Mouse (Mus musculus) lung, postnatal 0 days (tissue): ENCODE data around the gene Cdiptos. TPM values are rescaled to one million over a fixed set of nuclear protein-coding genes. Genes with fewer than 3 reads are reported as not detected.
A peak's percentile ranks its signal among the peaks of the same experiment; 100 is the strongest.

Experiments used
- ATAC-seq: fragments of 200-750 bp; cut with Nextera tagmentation; 2 replicates; pipeline ENCODE4 v1.8.0; 2017; ENCODE audit warnings: moderate library complexity
- DNase-seq: peaks from one replicate; pipeline ENCODE4 v3.0.0-alpha.2; 2016; ENCODE audit warnings: low spot score
- H3K27ac ChIP-seq: fragments of 300-500 bp; sonication (generic); 2 replicates; pipeline ENCODE4 v1.5.1; 2014; ENCODE audit warnings: antibody characterized with exemption, mild to moderate bottlenecking, low read length, mixed read lengths
- H3K27me3 ChIP-seq: fragments of 300-500 bp; sonication (generic); replicated peaks from 2 replicates; pipeline ENCODE4 v1.6.1; 2014; ENCODE audit warnings: low read length, mixed read lengths; ENCODE audit not compliant: insufficient read depth
- H3K36me3 ChIP-seq: fragments of 300-500 bp; sonication (generic); 2 replicates; pipeline ENCODE4 v1.6.1; 2014; ENCODE audit warnings: low read length, mixed read lengths; ENCODE audit not compliant: insufficient read depth
- H3K4me1 ChIP-seq: fragments of 300-500 bp; sonication (generic); 2 replicates; pipeline ENCODE4 v1.6.1; 2014; ENCODE audit warnings: antibody characterized with exemption, low read depth, low read length, mixed read lengths; ENCODE audit not compliant: insufficient read depth
- H3K4me2 ChIP-seq: fragments of 300-500 bp; sonication (generic); replicated peaks from 2 replicates; pipeline ENCODE4 v1.6.1; 2014; ENCODE audit warnings: low read depth, mild to moderate bottlenecking, low read length, moderate library complexity, mixed read lengths
- H3K4me3 ChIP-seq: fragments of 300-500 bp; sonication (generic); 2 replicates; pipeline ENCODE4 v1.5.1; 2014; ENCODE audit warnings: low read depth, low read length
- H3K9ac ChIP-seq: fragments of 300-500 bp; sonication (generic); replicated peaks from 2 replicates; pipeline ENCODE4 v1.6.1; 2014; ENCODE audit warnings: low read depth, mild to moderate bottlenecking
- H3K9me3 ChIP-seq: fragments of 300-500 bp; sonication (generic); 2 replicates; pipeline ENCODE4 v1.6.1; 2016; ENCODE audit warnings: low read length, mixed read lengths
- CTCF ChIP-seq: IDR thresholded peaks from 2 replicates; pipeline ENCODE4 v1.5.1; 2016; ENCODE audit warnings: antibody characterized with exemption, mild to moderate bottlenecking
- EP300 ChIP-seq: IDR thresholded peaks from 2 replicates; pipeline ENCODE4 v1.6.1; 2016; ENCODE audit warnings: antibody characterized with exemption, mild to moderate bottlenecking, control low read depth
- whole genome bisulfite sequencing: fragments of 180-500 bp; shearing (Covaris S2); extraction: QIAGEN DNeasy Blood & Tissue Kit; methylation state at CpG from one replicate; pipeline ENCODE4 v1.1.7; 2014; 5-methylcytosine and 5-hydroxymethylcytosine counted together
- polyA plus RNA-seq: library from polyadenylated mRNA; unstranded; fragments of >200 nt; fragmentation: Nextera tagmentation; extraction: Ambion mirVana; gene quantifications from 2 replicates; pipeline ENCODE4 v1.2.1, GENCODE M21; 2015

Cdiptos gene
- polyA plus RNA-seq, 1 experiment from 2014 or later = 3.3 TPM

DNA sequence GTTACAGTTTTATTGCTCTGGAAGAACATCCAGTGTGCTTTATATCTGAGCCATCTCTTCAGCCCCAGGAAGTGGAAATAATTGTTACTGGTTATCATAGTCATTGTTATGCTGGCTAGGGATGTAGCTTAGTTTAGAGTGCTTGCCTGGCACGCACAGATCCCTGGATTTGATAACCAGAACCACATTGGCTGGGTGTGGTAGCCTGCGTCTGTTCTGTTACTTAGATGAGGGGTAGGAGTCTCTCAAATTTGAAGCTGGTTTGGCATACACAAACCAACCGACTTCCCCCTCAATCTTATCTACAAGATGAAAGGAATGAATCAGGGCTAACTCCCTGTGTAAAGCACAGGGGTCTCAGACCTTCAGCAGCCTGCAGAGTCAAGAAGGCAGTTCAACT, 49.6 kb downstream of the Cdiptos start:
- Histone ChIP-seq H3K36me3 (no peaks in the 10 kb centered on the region), H3K27ac (no peak overlapping the region)

GRCm38 (mm10) chr7:126923999-126924398, 51.9 kb downstream of the Cdiptos start:
- Histone ChIP-seq H3K4me1 (no peaks in the 10 kb centered on the region), H3K36me3 (no peaks in the 10 kb centered on the region), H3K9me3 (no peaks in the 10 kb centered on the region), H3K27ac (no peak overlapping the region; the same call in 1 of the 2 replicates), H3K4me3 (no peak overlapping the region), H3K9ac (no peak overlapping the region), H3K4me2 (no peak overlapping the region), H3K27me3 (no peaks in the 10 kb centered on the region)
- WGBS = 61% methylated on average over 5 of the region's 5 CpGs
- TF ChIP-seq CTCF = no peak
- no peak for DNase-seq
- no peak for ATAC-seq

More for the DNA sequence above, 49.6 kb downstream of the Cdiptos start:
- ATAC-seq = no peak
- TF ChIP-seq EP300 = no peak
- no peak for TF ChIP-seq CTCF
- no peak overlapping the region for H3K4me2 ChIP-seq
- DNase-seq = no peak
- H3K27me3 ChIP-seq = no peaks in the 10 kb centered on the region
- WGBS = 23% methylated on average over 3 of the region's 3 CpGs
- no peak overlapping the region for H3K9ac ChIP-seq
- no peaks in the 10 kb centered on the region for H3K9me3 ChIP-seq
- peaks cover 8% of the 10 kb centered on the region; the same call in 1 of the 2 replicates for H3K4me1 ChIP-seq
- no peak overlapping the region for H3K4me3 ChIP-seq

- Histone ChIP-seq H3K4me1 (no peaks in the 10 kb centered on the region), H3K9ac (no peak within 1 kb of the TSS), H3K9me3 (no peaks in the 10 kb centered on the region), H3K27ac (peak within 1 kb of the TSS; percentile 15; the same call in 1 of the 2 replicates), H3K4me3 (no peak within 1 kb of the TSS), H3K27me3 (no peaks in the 10 kb centered on the region), H3K36me3 (no peaks in the 10 kb centered on the region), H3K4me2 (no peak within 1 kb of the TSS)
- TF ChIP-seq EP300 (peak; percentile 51; the same call in 1 of the 2 replicates), CTCF (peak; percentile 29)
- WGBS = 38% methylated on average over 5 of the region's 5 CpGs
- peak; percentile 90 for ATAC-seq
- DNase-seq = peak; percentile 71
Measured at GRCm38 (mm10) chr7:126922624-126923060, 53.3 kb downstream of the Cdiptos start, which contains the start of gene Tmem219. Tmem219 (minus strand) TSS chr7:126922917.

Other genes with a start within 250 kb of the Cdiptos start
- 180 and 183 TPM in 2 replicates for gene Mapk3, start 216.5 kb downstream of the Cdiptos start, polyA plus RNA-seq
- 3.4 and 4.1 TPM in 2 replicates for gene Gdpd3, start 209.8 kb downstream of the Cdiptos start, polyA plus RNA-seq
- 325 and 340 TPM in 2 replicates for gene Ypel3, start 199.1 kb downstream of the Cdiptos start, polyA plus RNA-seq
- gene Tbx6, start 194.6 kb downstream of the Cdiptos start, polyA plus RNA-seq = 0.56 and 0.74 TPM in 2 replicates
- 150 and 151 TPM in 2 replicates for gene Ppp4c, start 183.6 kb downstream of the Cdiptos start, polyA plus RNA-seq
- gene Fam57b, start 178.4 kb downstream of the Cdiptos start, polyA plus RNA-seq = 0.13 and 0.19 TPM in 2 replicates
- not detected in 2 replicates for gene 4930451I11Rik, start 144.5 kb downstream of the Cdiptos start, polyA plus RNA-seq
- gene Doc2a, start 128.7 kb downstream of the Cdiptos start, polyA plus RNA-seq = 0.20 and 0.33 TPM in 2 replicates
- gene Hirip3, start 114.1 kb downstream of the Cdiptos start, polyA plus RNA-seq = 8.4 and 9.3 TPM in 2 replicates
- gene Ino80e, start 113.7 kb downstream of the Cdiptos start, polyA plus RNA-seq = 52.2 and 54.7 TPM in 2 replicates
- 36.1 and 39.0 TPM in 2 replicates for gene Taok2, start 91.4 kb downstream of the Cdiptos start, polyA plus RNA-seq
- 42.5 and 45.0 TPM in 2 replicates for gene Tmem219, start 53.2 kb downstream of the Cdiptos start, polyA plus RNA-seq
- 12.1 and 14.9 TPM in 2 replicates for gene Kctd13, start 47.2 kb downstream of the Cdiptos start, polyA plus RNA-seq
- not detected in 2 replicates for gene Asphd1, start 26.5 kb downstream of the Cdiptos start, polyA plus RNA-seq
- gene Sez6l2, start 25.5 kb downstream of the Cdiptos start, polyA plus RNA-seq = 1.7 and 3.0 TPM in 2 replicates
- gene Cdipt, start 184 bp downstream of the Cdiptos start, polyA plus RNA-seq = 164 and 173 TPM in 2 replicates
- 44.6 and 50.3 TPM in 2 replicates for gene Mvp, start 38.5 kb upstream of the Cdiptos start, polyA plus RNA-seq
- 1.00 and 1.1 TPM in 2 replicates for gene Pagr1b, start 40.4 kb upstream of the Cdiptos start, polyA plus RNA-seq
- gene Pagr1a, start 41.3 kb upstream of the Cdiptos start, polyA plus RNA-seq = 20.7 and 28.3 TPM in 2 replicates
- 28.5 and 29.3 TPM in 2 replicates for gene Gm42742, start 45.0 kb upstream of the Cdiptos start, polyA plus RNA-seq
- gene Prrt2, start 45.1 kb upstream of the Cdiptos start, polyA plus RNA-seq = 1.0 and 1.3 TPM in 2 replicates
- gene Maz, start 50.9 kb upstream of the Cdiptos start, polyA plus RNA-seq = 36.1 and 37.0 TPM in 2 replicates
- gene Kif22, start 66.4 kb upstream of the Cdiptos start, polyA plus RNA-seq = 7.0 and 9.2 TPM in 2 replicates
- gene Zg16, start 111.2 kb upstream of the Cdiptos start, polyA plus RNA-seq = 0.20 and 0.30 TPM in 2 replicates
- gene AI467606, start 115.3 kb upstream of the Cdiptos start, polyA plus RNA-seq = 14.6 and 16.0 TPM in 2 replicates
- 0.14 and 0.21 TPM in 2 replicates for gene Qprt, start 146.1 kb upstream of the Cdiptos start, polyA plus RNA-seq
- 0.73 and 0.83 TPM in 2 replicates for gene Spn, start 161.7 kb upstream of the Cdiptos start, polyA plus RNA-seq
- 28.4 and 29.6 TPM in 2 replicates for gene Cd2bp2, start 220.0 kb upstream of the Cdiptos start, polyA plus RNA-seq
- 14.4 and 15.0 TPM in 2 replicates for gene Tbc1d10b, start 232.4 kb upstream of the Cdiptos start, polyA plus RNA-seq
- 6.4 and 8.0 TPM in 2 replicates for gene Mylpf, start 232.8 kb upstream of the Cdiptos start, polyA plus RNA-seq